8 mouse cellular contexts compared by ENCODE assay signal in the genomic region with DNA sequence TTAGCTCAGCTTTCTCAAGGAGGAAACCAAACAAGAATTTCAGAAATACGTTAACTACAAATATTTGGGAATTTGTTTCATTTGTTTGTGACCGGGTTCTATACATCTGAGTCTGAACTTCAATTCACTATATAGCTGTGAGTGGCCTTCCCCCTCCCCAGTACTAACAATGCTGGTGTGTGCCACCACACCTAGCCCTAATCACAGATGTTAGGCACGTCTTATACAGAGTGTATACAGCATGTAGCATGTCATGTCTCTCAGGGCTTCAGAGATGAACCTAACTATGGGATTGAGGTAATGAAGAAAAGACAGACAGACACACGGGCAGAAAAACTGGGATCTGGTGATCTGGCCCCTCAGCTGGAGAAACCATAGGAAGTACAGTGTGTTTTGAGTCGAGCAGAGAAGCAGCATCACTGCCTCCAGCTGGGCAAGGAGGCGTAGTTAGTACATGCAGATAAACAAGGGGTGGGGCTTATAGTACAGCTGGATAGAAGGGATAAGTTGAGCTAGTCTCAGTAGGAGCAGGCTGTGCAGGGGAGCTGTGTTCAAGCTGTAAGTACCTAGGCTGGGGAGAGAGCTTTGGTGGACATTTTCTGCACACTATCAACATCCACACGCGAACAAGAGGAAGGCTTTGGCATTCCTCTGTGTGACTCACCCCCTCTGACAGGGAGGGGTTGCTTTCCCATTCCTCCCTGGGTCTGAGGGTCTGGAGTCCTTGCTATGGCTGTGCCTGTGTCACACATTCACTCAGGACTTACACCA. TPM values are rescaled to one million over a fixed set of nuclear protein-coding genes. Genes with fewer than 3 reads are reported as not detected.
A peak's percentile ranks its signal among the peaks of the same experiment; 100 is the strongest.
DNase-seq lines count a peak whose midpoint lies in the region; ATAC-seq and TF ChIP-seq lines count a peak whose summit lies in the region.

No protein-coding gene starts in this region.

- no peak for DNase-seq in heart, adult 8-10 months (ENCODE audit: low spot score)
- DNase-seq in spleen, adult 12 weeks (ENCODE audit: low spot score), result peak; percentile 63
- DNase-seq in spleen, adult 18-20 months, result no peak
- DNase-seq in liver, result peak; percentile 84
- no peak for DNase-seq in MN1 (ENCODE audit: low spot score)
- no peak for DNase-seq in layer of hippocampus, adult 11-12 months (ENCODE audit: low spot score)
- no peak for DNase-seq in thymus, adult 2 months

- peak overlapping the region; percentile 46 for H3K4me2 ChIP-seq in heart, embryonic 11.5 days

- 0 out of 2 replicates have a peak overlapping the region, but pooled peaks have one; percentile 22 for H3K9ac ChIP-seq in heart, embryonic 11.5 days (ENCODE audit: low read depth, low read length)

- no peaks in the 10 kb centered on the region for H3K27me3 ChIP-seq in heart, embryonic 11.5 days (ENCODE audit: control insufficient read depth, insufficient read depth, low read length)
- H3K27me3 ChIP-seq in thymus, adult 2 months (ENCODE audit: control insufficient read depth, insufficient read depth, low read length), result no peaks in the 10 kb centered on the region

- H3K27ac ChIP-seq in heart, embryonic 11.5 days (ENCODE audit: low read depth, low read length), result peak overlapping the region; percentile 70
- H3K27ac ChIP-seq in thymus, adult 2 months (ENCODE audit: control insufficient read depth, insufficient read depth, low read length), result no peak overlapping the region

- ATAC-seq in heart, embryonic 11.5 days (replicated peaks; ENCODE audit: insufficient number of reproducible peaks, low FRiP score, low TSS enrichment), result peak; percentile 88

- peaks cover 12% of the 10 kb centered on the region for H3K4me1 ChIP-seq in heart, embryonic 11.5 days (ENCODE audit: control insufficient read depth, insufficient read depth, low read length)
- peaks cover 7% of the 10 kb centered on the region; the same call in 1 of the 2 replicates for H3K4me1 ChIP-seq in thymus, adult 2 months (replicated peaks; ENCODE audit: control insufficient read depth, insufficient read depth, low read length)

- no peak for TF ChIP-seq POLR2A in thymus, adult 2 months (IDR thresholded peaks at IDR 0.05; ENCODE audit: control insufficient read depth, extremely low read depth, insufficient read depth, low read length, poor library complexity)

- WGBS in heart, embryonic 11.5 days (ENCODE audit: insufficient replicate concordance), result 33% methylated on average over 8 of the region's 8 CpGs
- 84% methylated on average over 8 of the region's 8 CpGs for WGBS in thymus, adult 2 months

- TF ChIP-seq CTCF in thymus, adult 2 months (IDR thresholded peaks at IDR 0.05; ENCODE audit: borderline replicate concordance, control insufficient read depth, extremely low read depth, insufficient read depth, low read length, poor library complexity), result no peak

- no peaks in the 10 kb centered on the region for H3K9me3 ChIP-seq in heart, embryonic 11.5 days (replicated peaks; ENCODE audit: control insufficient read depth, low read length)

- H3K36me3 ChIP-seq in heart, embryonic 11.5 days (ENCODE audit: control insufficient read depth, insufficient read depth, low read length), result no peaks in the 10 kb centered on the region
- no peaks in the 10 kb centered on the region for H3K36me3 ChIP-seq in thymus, adult 2 months (ENCODE audit: control insufficient read depth, insufficient read depth, low read length)

- H3K4me3 ChIP-seq in heart, embryonic 11.5 days (ENCODE audit: low read depth, low read length), result no peak overlapping the region; the same call in 1 of the 2 replicates
- H3K4me3 ChIP-seq in thymus, adult 2 months (ENCODE audit: control insufficient read depth, insufficient read depth, low read length), result no peak overlapping the region

RNA-seq across cellular contexts. Expression of a gene that starts 8.1 kb away (rescaled TPM):
- 45.8 and 46.1 TPM in 2 replicates for polyA plus RNA-seq in heart, embryonic 11.5 days (2014; fragmentation: Nextera tagmentation; extraction: Ambion mirVana)
- 100 to 1,000 TPM in 2 of 4 experiments, 10 to 100 TPM in 2; 96.2 to 109 (median 103) TPM for total RNA-seq in heart, adult 8-10 months (2022)
- polyA plus RNA-seq in thymus, adult 2 months (2012; rRNA removed), result 18.4 and 22.2 TPM in 2 replicates

RNA-seq across cellular contexts. Expression of a gene that starts 9.0 kb away (rescaled TPM):
- polyA plus RNA-seq in heart, embryonic 11.5 days (2014; fragmentation: Nextera tagmentation; extraction: Ambion mirVana), result 38.1 and 39.7 TPM in 2 replicates
- total RNA-seq in heart, adult 8-10 months (2022), result 10 to 100 TPM; 53.3 to 65.5 (median 58.8) TPM
- polyA plus RNA-seq in thymus, adult 2 months (2012; rRNA removed), result 10.3 and 13.2 TPM in 2 replicates

Comparison
In these comparisons a context has a peak if more than half of its experiments do, and no peak if none do; other contexts are left out.
1. DNase-seq: peak in spleen, adult 12 weeks (single experiment) and liver (single experiment); none in heart, adult 8-10 months (single experiment), spleen, adult 18-20 months (0 of 2), MN1 (single experiment), layer of hippocampus, adult 11-12 months (single experiment) and thymus, adult 2 months (single experiment).